ENCODE assay signal across 8 mouse cellular contexts in genomic region chr17:34972069-34972749, GRCm38 (mm10). TPM values are rescaled to one million over a fixed set of nuclear protein-coding genes. Genes with fewer than 3 reads are reported as not detected.
DNase-seq lines count a peak whose midpoint lies in the region; ATAC-seq and TF ChIP-seq lines count a peak whose summit lies in the region.
"Not testable (repeated sequence)": the region's sequence is repeated elsewhere in the genome, so short reads cannot be mapped to it uniquely, and the experiment has no call there.

Hspa1a (minus strand) TSS chr17:34972156.
Hspa1l (plus strand) TSS chr17:34972703.

- H3K4me3 ChIP-seq in forebrain, embryonic 13.5 days, result peak within 1 kb of the TSS; percentile 40
- H3K4me3 ChIP-seq in heart, embryonic 15.5 days, result peak within 1 kb of the TSS; percentile 54
- peak within 1 kb of the TSS; percentile 26; the same call in 1 of the 2 replicates for H3K4me3 ChIP-seq in kidney, postnatal 0 days (replicated peaks; ENCODE audit: low read depth, low read length)
- H3K4me3 ChIP-seq in limb, embryonic 15.5 days, result peak within 1 kb of the TSS; percentile 43
- H3K4me3 ChIP-seq in midbrain, embryonic 14.5 days (replicated peaks; ENCODE audit: low read depth, low read length), result peak within 1 kb of the TSS; percentile 34

- H3K27me3 ChIP-seq in forebrain, embryonic 13.5 days, result peaks cover 38% of the 10 kb centered on the region
- H3K27me3 ChIP-seq in heart, embryonic 15.5 days, result peaks cover 23% of the 10 kb centered on the region
- not testable (repeated sequence) for H3K27me3 ChIP-seq in kidney, postnatal 0 days (ENCODE audit: insufficient read depth, low read length)
- peaks cover 26% of the 10 kb centered on the region for H3K27me3 ChIP-seq in limb, embryonic 15.5 days
- H3K27me3 ChIP-seq in midbrain, embryonic 14.5 days (ENCODE audit: control insufficient read depth, insufficient read depth, low read length), result peaks cover 18% of the 10 kb centered on the region

- H3K9ac ChIP-seq in forebrain, embryonic 13.5 days, result peak within 1 kb of the TSS; percentile 48; the same call in 1 of the 2 replicates
- peak within 1 kb of the TSS; percentile 36; the same call in 1 of the 2 replicates for H3K9ac ChIP-seq in heart, embryonic 15.5 days
- H3K9ac ChIP-seq in kidney, postnatal 0 days (ENCODE audit: low read depth, low read length), result peak within 1 kb of the TSS; percentile 47; the same call in 1 of the 2 replicates
- H3K9ac ChIP-seq in limb, embryonic 15.5 days; midbrain, embryonic 14.5 days (replicated peaks; ENCODE audit: low read length): not testable (repeated sequence)

- not testable (repeated sequence) for H3K36me3 ChIP-seq in forebrain, embryonic 13.5 days (ENCODE audit: poor library complexity, severe bottlenecking); heart, embryonic 15.5 days; kidney, postnatal 0 days (ENCODE audit: insufficient read depth, low read length); limb, embryonic 15.5 days; midbrain, embryonic 14.5 days (ENCODE audit: control insufficient read depth, insufficient read depth, low read length)

- not testable (repeated sequence) for H3K4me1 ChIP-seq in forebrain, embryonic 13.5 days; heart, embryonic 15.5 days (replicated peaks); kidney, postnatal 0 days (replicated peaks; ENCODE audit: insufficient read depth, low read length); limb, embryonic 15.5 days; midbrain, embryonic 14.5 days (ENCODE audit: control insufficient read depth, insufficient read depth, low read length)

- peak; percentile 89 to 90 for DNase-seq in B cell, adult 2 months
- DNase-seq in cerebellum, adult 11-12 months, result peak; percentile 82
- DNase-seq in kidney, postnatal 0 days (ENCODE audit: low spot score), result peak; percentile 96
- peak; percentile 80 for DNase-seq in midbrain, embryonic 14.5 days
- peak; percentile 86 for DNase-seq in skeletal muscle tissue, adult 2 months (ENCODE audit: low read depth, low spot score)

- H3K9me3 ChIP-seq in forebrain, embryonic 13.5 days (replicated peaks); heart, embryonic 15.5 days (replicated peaks); kidney, postnatal 0 days (replicated peaks; ENCODE audit: low read length); limb, embryonic 15.5 days; midbrain, embryonic 14.5 days (ENCODE audit: control insufficient read depth, low read length): not testable (repeated sequence)

- TF ChIP-seq CTCF in kidney, postnatal 0 days (IDR thresholded peaks at IDR 0.05; ENCODE audit: low read depth), result not testable (repeated sequence)

- H3K27ac ChIP-seq in forebrain, embryonic 13.5 days; midbrain, embryonic 14.5 days (replicated peaks; ENCODE audit: low read depth, low read length): not testable (repeated sequence)
- peak within 1 kb of the TSS; percentile 79 for H3K27ac ChIP-seq in heart, embryonic 15.5 days
- peak within 1 kb of the TSS; percentile 60; the same call in 1 of the 2 replicates for H3K27ac ChIP-seq in kidney, postnatal 0 days
- peak within 1 kb of the TSS; percentile 27; the same call in 1 of the 2 replicates for H3K27ac ChIP-seq in limb, embryonic 15.5 days

- WGBS in forebrain, embryonic 13.5 days, result under 1% methylated on average over 32 of the region's 33 CpGs
- under 1% methylated on average over 33 of the region's 33 CpGs for WGBS in heart, embryonic 15.5 days
- WGBS in kidney, postnatal 0 days, result 2% methylated on average over 27 of the region's 33 CpGs
- WGBS in limb, embryonic 15.5 days, result under 1% methylated on average over 33 of the region's 33 CpGs
- 1% methylated on average over 30 of the region's 33 CpGs for WGBS in midbrain, embryonic 14.5 days

- peak within 1 kb of the TSS; percentile 79 for H3K4me2 ChIP-seq in forebrain, embryonic 13.5 days
- H3K4me2 ChIP-seq in heart, embryonic 15.5 days, result peak within 1 kb of the TSS; percentile 80
- peak within 1 kb of the TSS; percentile 62 for H3K4me2 ChIP-seq in kidney, postnatal 0 days (ENCODE audit: low read length)
- peak within 1 kb of the TSS; percentile 78 for H3K4me2 ChIP-seq in limb, embryonic 15.5 days
- H3K4me2 ChIP-seq in midbrain, embryonic 14.5 days (ENCODE audit: low read length), result peak within 1 kb of the TSS; percentile 72

- peak; percentile 96 for ATAC-seq in forebrain, embryonic 13.5 days
- ATAC-seq in heart, embryonic 15.5 days (replicated peaks; ENCODE audit: insufficient number of reproducible peaks, insufficient read depth, low FRiP score, low read depth), result peak; percentile 92
- ATAC-seq in kidney, postnatal 0 days (replicated peaks; ENCODE audit: low FRiP score, low read depth), result peak; percentile 92
- ATAC-seq in limb, embryonic 15.5 days (ENCODE audit: insufficient number of reproducible peaks, low FRiP score, low TSS enrichment, low read depth), result peak; percentile 92
- ATAC-seq in midbrain, embryonic 14.5 days (ENCODE audit: low FRiP score, low TSS enrichment), result peak; percentile 90

RNA-seq across cellular contexts. Expression of gene Hspa1a, which starts in this region (rescaled TPM):
- polyA plus RNA-seq in forebrain, embryonic 13.5 days (2015; fragmentation: Nextera tagmentation; extraction: Ambion mirVana), result 1.5 and 1.6 TPM in 2 replicates
- 3.5 and 4.8 TPM in 2 replicates for polyA plus RNA-seq in heart, embryonic 15.5 days (2015; fragmentation: Nextera tagmentation; extraction: Ambion mirVana)
- polyA plus RNA-seq in kidney, postnatal 0 days (2015; fragmentation: Nextera tagmentation; extraction: Ambion mirVana), result 22.4 and 23.5 TPM in 2 replicates
- polyA plus RNA-seq in limb, embryonic 15.5 days (2015; fragmentation: Nextera tagmentation; extraction: Ambion mirVana), result 31.7 and 32.0 TPM in 2 replicates
- polyA plus RNA-seq in midbrain, embryonic 14.5 days (2014; fragmentation: Nextera tagmentation; extraction: Ambion mirVana), result 5.6 and 8.1 TPM in 2 replicates

RNA-seq across cellular contexts. Expression of gene Hspa1l, which starts in this region (rescaled TPM):
- 1.00 and 1.3 TPM in 2 replicates for polyA plus RNA-seq in forebrain, embryonic 13.5 days (2015; fragmentation: Nextera tagmentation; extraction: Ambion mirVana)
- 2.1 and 2.6 TPM in 2 replicates for polyA plus RNA-seq in heart, embryonic 15.5 days (2015; fragmentation: Nextera tagmentation; extraction: Ambion mirVana)
- polyA plus RNA-seq in kidney, postnatal 0 days (2015; fragmentation: Nextera tagmentation; extraction: Ambion mirVana), result 0.54 and 0.72 TPM in 2 replicates
- 0.46 and 0.65 TPM in 2 replicates for polyA plus RNA-seq in limb, embryonic 15.5 days (2015; fragmentation: Nextera tagmentation; extraction: Ambion mirVana)
- 1.6 and 2.3 TPM in 2 replicates for polyA plus RNA-seq in midbrain, embryonic 14.5 days (2014; fragmentation: Nextera tagmentation; extraction: Ambion mirVana)
